Mouse (Mus musculus) kidney, adult 11 months (tissue): ENCODE data around the gene Olfr1224-ps1.
"Not testable (repeated sequence)": the region's sequence is repeated elsewhere in the genome, so short reads cannot be mapped to it uniquely, and the experiment has no call there.

ENCODE experiments used
- DNase-seq: peaks from one replicate; pipeline ENCODE4 v3.0.0; 2022

The Olfr1224-ps1 gene

DNA sequence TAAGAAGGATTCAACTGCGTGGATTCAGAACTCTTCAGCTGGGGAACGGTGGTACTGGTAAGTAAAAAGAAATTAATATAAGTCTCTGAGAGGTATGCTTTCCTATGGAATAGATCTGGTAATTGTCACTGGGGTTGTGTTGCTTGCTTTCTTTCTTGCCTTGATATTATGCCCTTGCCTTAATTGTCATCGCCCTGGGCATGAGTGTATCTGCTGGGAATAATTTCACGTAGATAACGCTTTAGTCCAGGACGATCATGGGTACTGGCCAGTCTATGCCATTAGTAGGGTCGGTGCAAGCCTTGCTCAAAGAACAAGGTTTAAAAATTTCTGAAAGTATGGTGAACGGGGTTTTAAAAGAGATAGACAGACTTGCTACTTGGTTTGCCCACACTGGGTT, at the start of gene Olfr1224-ps1:
Olfr1224-ps1 (minus strand) TSS at position 101 of the 400 bp plus-strand sequence.
- DNase-seq = not testable (repeated sequence)

DNA sequence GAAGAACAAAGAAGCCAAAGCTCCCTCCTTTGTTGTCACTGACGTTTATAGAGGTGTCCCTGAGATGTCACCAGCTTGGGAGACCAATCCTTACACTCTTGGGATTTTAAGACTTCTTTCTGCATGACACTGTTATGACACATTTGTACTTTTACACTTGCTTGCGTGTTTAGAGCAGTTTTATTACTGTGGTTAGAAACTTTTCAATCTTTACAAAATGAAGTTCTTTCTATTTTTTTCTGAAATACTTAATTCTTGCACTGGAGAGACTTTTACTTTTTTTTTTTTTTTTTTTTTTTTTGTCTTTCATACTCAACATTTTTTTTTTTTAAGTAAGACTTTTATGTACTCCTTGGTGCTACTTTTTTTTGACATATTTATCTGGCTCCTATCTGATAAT, 36.1 kb upstream of the Olfr1224-ps1 start, which contains the start of gene Olfr1226:
Olfr1226 (minus strand) TSS at position 101 of the 400 bp plus-strand sequence.
- DNase-seq = no peak

DNA sequence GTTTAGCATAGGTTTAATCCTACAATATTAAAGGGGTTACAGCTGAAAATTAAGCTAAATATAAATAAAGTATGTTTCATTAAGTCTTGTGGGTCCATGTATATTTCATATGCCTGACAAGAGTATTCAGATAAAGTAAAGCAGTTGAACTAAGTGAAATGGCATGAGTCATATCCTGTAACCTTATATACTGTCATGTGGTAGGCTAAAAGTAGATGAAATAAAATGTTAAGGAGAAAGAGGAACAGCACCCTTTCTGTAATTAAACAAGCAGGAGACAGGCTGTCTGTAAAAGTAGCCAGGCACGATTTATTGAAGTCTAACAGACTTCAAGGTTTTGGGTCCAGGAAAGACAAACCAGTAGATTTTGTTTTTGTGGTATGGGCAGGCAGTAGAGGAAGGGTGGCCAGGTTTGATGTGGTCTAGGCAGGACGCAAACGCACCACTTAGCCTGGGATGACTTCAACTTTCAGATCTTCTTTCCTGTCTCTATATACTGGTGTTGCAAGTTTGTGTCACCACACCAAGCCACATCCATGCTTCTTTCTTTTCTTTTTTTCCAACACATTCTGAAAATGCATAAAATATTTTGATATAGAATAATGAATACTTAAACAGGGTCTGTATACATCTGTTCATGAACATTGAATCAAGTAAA, 32.6 kb upstream of the Olfr1224-ps1 start:
- DNase-seq = no peak

DNA sequence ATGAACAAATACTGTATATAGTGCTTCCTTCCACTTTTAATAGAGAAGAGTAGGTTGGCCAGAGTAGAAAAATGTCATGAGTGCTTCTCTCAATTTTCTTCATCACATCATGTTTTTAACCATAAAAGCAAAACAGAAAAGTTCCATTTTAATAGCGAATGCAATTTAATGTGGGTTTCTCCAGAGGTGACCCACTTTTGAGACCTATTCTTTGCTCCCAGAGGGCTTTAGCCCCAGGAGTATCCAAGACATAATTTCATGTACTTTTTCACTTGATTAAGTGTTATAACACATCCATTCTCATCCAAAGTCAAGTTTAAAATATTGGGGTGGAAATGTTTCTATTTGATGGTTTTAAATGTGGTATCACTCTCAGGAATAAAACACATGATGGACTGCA, 10.7 kb upstream of the Olfr1224-ps1 start, which contains the start of gene Olfr1225:
Olfr1225 (minus strand) TSS at position 101 of the 400 bp plus-strand sequence.
- no peak for DNase-seq

DNA sequence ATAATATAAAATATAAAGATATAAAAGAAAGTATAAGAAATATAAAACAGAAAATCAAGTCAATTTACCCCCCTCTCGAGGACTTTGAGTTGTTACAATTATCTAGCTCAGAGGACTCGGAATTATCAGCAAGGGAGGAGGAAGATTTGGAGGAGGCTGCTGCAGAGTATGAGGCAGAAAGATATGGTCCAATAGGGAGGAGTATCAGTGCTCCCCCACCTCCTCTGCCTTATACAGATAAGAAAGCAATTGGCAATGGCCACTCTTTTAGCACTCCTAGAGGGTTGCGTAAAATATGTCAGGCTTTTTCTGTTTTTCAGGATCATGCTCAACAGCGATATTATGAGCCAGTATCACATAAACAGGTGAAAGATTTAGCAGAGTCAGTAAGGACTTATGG, 820 bp upstream of the Olfr1224-ps1 start:
- DNase-seq = not testable (repeated sequence)

DNA sequence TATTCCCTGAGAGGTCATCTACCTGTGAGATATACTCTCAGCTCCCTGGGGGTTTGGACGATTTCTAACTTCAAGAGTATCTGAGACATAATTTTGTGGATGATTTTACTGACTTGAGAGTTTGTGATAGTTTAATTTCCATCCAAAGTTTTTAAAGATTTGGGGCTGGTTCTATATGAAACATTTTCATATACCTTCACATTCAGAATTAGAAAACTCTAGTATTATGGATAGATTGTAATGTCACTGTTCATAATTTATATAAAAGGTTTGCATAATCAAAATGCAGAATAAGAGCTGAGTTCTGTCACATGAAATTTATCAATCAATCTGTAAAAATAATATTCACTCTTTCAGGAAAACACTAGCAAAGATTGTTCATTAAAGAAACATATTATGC, 12.4 kb downstream of the Olfr1224-ps1 start, which contains the start of gene Olfr1223:
Olfr1223 (minus strand) TSS at position 101 of the 400 bp plus-strand sequence.
- no peak for DNase-seq

DNA sequence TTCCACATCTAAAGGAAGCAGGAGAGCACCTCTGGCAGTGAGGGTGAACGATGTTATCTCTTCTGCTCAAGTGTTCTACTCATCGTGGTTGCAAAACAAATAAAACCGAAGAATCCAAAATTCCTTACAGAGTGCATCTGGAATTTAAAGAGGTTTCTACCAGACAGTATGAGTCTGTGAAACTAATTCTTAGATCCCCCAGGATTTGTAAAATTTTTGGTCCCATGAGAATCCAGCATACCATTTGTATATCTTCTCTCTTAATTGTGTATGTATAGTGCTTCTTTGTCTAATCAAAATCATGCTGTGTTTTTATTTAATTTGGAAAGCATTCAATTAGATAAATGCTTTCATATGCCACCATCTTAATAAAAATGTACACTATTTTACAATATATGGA, 30.9 kb downstream of the Olfr1224-ps1 start, which contains the start of gene Olfr1222:
Olfr1222 (minus strand) TSS at position 101 of the 400 bp plus-strand sequence.
- no peak for DNase-seq

DNA sequence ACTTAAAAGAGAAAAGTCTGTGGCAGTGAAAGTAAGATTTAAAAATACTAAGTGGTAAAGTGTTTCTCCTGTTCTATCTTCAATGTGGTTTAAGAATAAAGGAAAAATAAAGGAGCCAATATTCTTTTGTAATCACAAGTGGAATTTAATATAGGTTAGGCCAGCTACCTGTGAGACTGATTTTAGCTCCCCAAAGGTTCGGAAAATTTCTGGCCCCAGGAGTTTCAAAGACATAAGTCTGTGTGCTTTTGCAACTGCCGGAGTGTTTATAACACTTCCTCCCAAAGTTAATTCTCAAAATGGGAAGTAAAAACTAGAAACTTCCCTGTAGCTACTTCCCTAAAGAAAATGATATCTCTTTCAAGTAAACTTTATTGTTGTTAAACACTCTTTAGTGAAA, 46.7 kb downstream of the Olfr1224-ps1 start, which contains the start of gene Olfr1221:
Olfr1221 (minus strand) TSS at position 101 of the 400 bp plus-strand sequence.
- no peak for DNase-seq

DNA sequence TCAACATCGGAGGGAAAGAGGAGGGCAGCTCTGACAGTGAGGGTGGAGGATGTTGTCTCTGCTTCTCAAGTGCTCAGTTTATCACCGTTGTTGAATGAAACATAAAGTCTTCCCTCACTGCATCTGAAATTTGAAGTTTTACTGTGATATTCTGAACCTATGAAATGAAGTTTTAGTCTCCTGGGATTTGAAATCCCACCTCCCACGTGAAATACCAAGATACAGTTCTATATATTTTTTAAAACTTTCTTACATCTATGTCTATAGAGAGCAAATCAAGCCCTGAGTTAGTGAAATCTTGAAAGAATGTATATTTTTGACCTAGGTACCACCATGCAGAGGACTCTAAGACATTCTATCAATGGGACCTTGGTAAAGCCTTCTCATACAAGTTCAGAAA, 57.2 kb downstream of the Olfr1224-ps1 start, which contains the start of gene Olfr1220:
Olfr1220 (minus strand) TSS at position 101 of the 400 bp plus-strand sequence.
- no peak for DNase-seq

DNA sequence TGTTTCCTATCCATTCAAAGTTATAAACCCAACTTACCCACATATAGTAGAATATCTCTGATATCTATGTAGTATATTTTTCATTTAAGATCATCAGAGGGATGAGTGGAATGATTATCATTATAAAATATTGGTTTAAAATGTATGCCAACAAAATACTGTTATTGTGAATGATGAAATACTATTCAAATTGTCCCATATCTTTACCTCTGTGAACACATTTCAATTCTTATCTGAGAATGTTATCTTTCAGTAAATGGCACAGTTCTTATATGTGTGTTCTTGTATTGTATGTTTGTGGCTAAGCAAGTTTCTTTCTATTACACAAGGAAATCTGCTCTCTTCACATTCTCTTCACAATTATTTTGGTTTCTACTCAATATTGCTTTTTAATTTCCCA, 58.2 kb downstream of the Olfr1224-ps1 start:
- DNase-seq = no peak
